In the genomic region with DNA sequence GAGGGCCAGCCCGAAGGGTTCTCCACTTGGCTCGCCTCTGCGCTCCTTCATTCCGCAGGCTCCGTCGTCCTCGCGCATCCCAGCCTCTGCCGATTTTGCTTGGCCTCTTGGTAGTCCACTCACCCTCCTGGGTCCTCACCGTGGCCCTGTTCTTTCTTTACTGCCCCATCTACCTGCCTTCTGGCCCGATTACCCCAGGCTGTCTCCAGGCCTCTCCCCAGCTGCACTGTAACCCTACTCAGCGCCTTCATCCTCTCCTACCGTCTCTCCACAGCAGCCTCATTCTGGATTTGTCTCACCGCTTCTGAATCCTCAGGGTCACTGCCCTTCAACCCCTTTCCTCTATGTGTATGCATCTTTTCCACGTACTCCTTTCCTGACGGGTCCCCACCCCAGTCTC, we compare ENCODE assay signal across 8 mouse cellular contexts. TPM values are rescaled to one million over a fixed set of nuclear protein-coding genes. Genes with fewer than 3 reads are reported as not detected.
DNase-seq lines count a peak whose midpoint lies in the region; ATAC-seq and TF ChIP-seq lines count a peak whose summit lies in the region.

No protein-coding gene starts in this region.

- 5% methylated on average over 16 of the region's 16 CpGs for WGBS in heart, embryonic 10.5 days
- WGBS in forebrain, postnatal 0 days = 1% methylated on average over 16 of the region's 16 CpGs

- no peak for DNase-seq in heart, embryonic 10.5 days (ENCODE audit: low spot score)
- no peak for DNase-seq in heart, adult 9 months (ENCODE audit: low spot score in 2 of 2)
- DNase-seq in ES-CJ7 (ENCODE audit: low read depth, low spot score) = peak; percentile 36
- no peak for DNase-seq in forebrain, postnatal 0 days
- DNase-seq in cerebellum, postnatal 25 days = no peak
- no peak for DNase-seq in layer of hippocampus, adult 11-12 months (ENCODE audit: low spot score)
- DNase-seq in ovary, adult 18-20 months (ENCODE audit: low spot score) = no peak

- H3K27ac ChIP-seq in heart, embryonic 10.5 days = peak overlapping the region; percentile 86
- peak overlapping the region; percentile 81 for H3K27ac ChIP-seq in forebrain, postnatal 0 days (ENCODE audit: low read depth, low read length)

- H3K9me3 ChIP-seq in heart, embryonic 10.5 days = no peaks in the 10 kb centered on the region
- H3K9me3 ChIP-seq in forebrain, postnatal 0 days (ENCODE audit: low read length) = no peaks in the 10 kb centered on the region
- no peaks in the 10 kb centered on the region for H3K9me3 ChIP-seq in megakaryocyte, embryonic 14.5 days

- H3K9ac ChIP-seq in forebrain, postnatal 0 days = peak overlapping the region; percentile 74

- ATAC-seq in forebrain, postnatal 0 days = no peak; the same call in 1 of the 2 replicates

- no peaks in the 10 kb centered on the region for H3K27me3 ChIP-seq in heart, embryonic 10.5 days (ENCODE audit: insufficient read depth, poor library complexity, severe bottlenecking)
- no peaks in the 10 kb centered on the region for H3K27me3 ChIP-seq in forebrain, postnatal 0 days (ENCODE audit: insufficient read depth, low read length)
- H3K27me3 ChIP-seq in megakaryocyte, embryonic 14.5 days (replicated peaks) = peaks cover 3% of the 10 kb centered on the region

- peaks cover 8% of the 10 kb centered on the region; the same call in 1 of the 2 replicates for H3K4me1 ChIP-seq in heart, embryonic 10.5 days
- H3K4me1 ChIP-seq in forebrain, postnatal 0 days (ENCODE audit: insufficient read depth) = 0 out of 2 replicates have a peak, but pooled peaks cover 3% of the 10 kb centered on the region
- peaks cover 16% of the 10 kb centered on the region for H3K4me1 ChIP-seq in megakaryocyte, embryonic 14.5 days

- H3K36me3 ChIP-seq in heart, embryonic 10.5 days = no peaks in the 10 kb centered on the region
- no peaks in the 10 kb centered on the region for H3K36me3 ChIP-seq in forebrain, postnatal 0 days (ENCODE audit: insufficient read depth)
- H3K36me3 ChIP-seq in megakaryocyte, embryonic 14.5 days (replicated peaks; ENCODE audit: low read length) = no peaks in the 10 kb centered on the region

- peak overlapping the region; percentile 68 for H3K4me3 ChIP-seq in heart, embryonic 10.5 days
- H3K4me3 ChIP-seq in forebrain, postnatal 0 days (ENCODE audit: low read depth, low read length) = peak overlapping the region; percentile 55
- peak overlapping the region; percentile 91 for H3K4me3 ChIP-seq in megakaryocyte, embryonic 14.5 days (replicated peaks)

- no peak for TF ChIP-seq CTCF in forebrain, postnatal 0 days (IDR thresholded peaks at IDR 0.05; ENCODE audit: low read depth)

- peak overlapping the region; percentile 61 for H3K4me2 ChIP-seq in forebrain, postnatal 0 days (ENCODE audit: low read depth)

RNA-seq across cellular contexts. Expression of a gene that starts 0.4 kb away (rescaled TPM):
- 0.75 and 1.1 TPM in 2 replicates for polyA plus RNA-seq in heart, embryonic 10.5 days (2016; fragmentation: Nextera tagmentation; extraction: Ambion mirVana)
- 3.0 and 7.6 TPM in 2 replicates for total RNA-seq in forebrain, postnatal 0 days (2014; rRNA removed)
- polyA plus RNA-seq in forebrain, postnatal 0 days (2015; fragmentation: Nextera tagmentation; extraction: Ambion mirVana) = 2.2 and 3.1 TPM in 2 replicates
- polyA plus RNA-seq in megakaryocyte, embryonic 14.5 days (2012; ENCODE audit: insufficient read depth, low replicate concordance) = 0.78 TPM in 1 of 2 replicates, not detected in the other
